Mouse (Mus musculus): ENCODE data around the gene Prr30.
"Not testable (repeated sequence)": the region's sequence is repeated elsewhere in the genome, so short reads cannot be mapped to it uniquely, and the experiment has no call there.

Prr30 gene

GRCm38 (mm10) chr14:101200230-101200629 is at the start of gene Prr30:
Gene Prr30, minus strand, starts transcription at chr14:101200330.
- in situ Hi-C loops (cut with MboI, MseI): no loop called here

GRCm38 (mm10) chr14:101246793-101247192 is 46.7 kb upstream of the Prr30 start:
- in situ Hi-C loops (cut with MboI, MseI): no loop called here

GRCm38 (mm10) chr14:101245706-101246105 is 45.6 kb upstream of the Prr30 start:
- in situ Hi-C loops (cut with MboI, MseI): no loop called here

GRCm38 (mm10) chr14:101244441-101244840 is 44.3 kb upstream of the Prr30 start:
- in situ Hi-C loops (cut with MboI, MseI): not testable (repeated sequence)

GRCm38 (mm10) chr14:101237965-101238364 is 37.8 kb upstream of the Prr30 start:
- in situ Hi-C loops (cut with MboI, MseI): loop anchor here (10.0 kb wide), 1 partner anchor 337 kb away; no protein-coding TSS in a partner anchor

- in situ Hi-C loops (cut with MboI, MseI): loop anchor here (10.0 kb wide), 1 partner anchor 736 kb away; no protein-coding TSS in a partner anchor
These were observed 28.9 kb upstream of the Prr30 start for GRCm38 (mm10) chr14:101229068-101229467.

- in situ Hi-C loops (cut with MboI, MseI): loop anchor here (10.0 kb wide), 1 partner anchor 742 kb away; no protein-coding TSS in a partner anchor
These were observed 22.2 kb upstream of the Prr30 start for GRCm38 (mm10) chr14:101222319-101222718.

- in situ Hi-C loops (cut with MboI, MseI): no loop called here
These were observed 27.9 kb downstream of the Prr30 start for GRCm38 (mm10) chr14:101172258-101172657.

Data from T-helper 1 cell (primary cell).